Mouse (Mus musculus) telencephalon, adult 2 months (tissue): ENCODE data around the gene Pdcd4.
"Not testable (repeated sequence)": the region's sequence is repeated elsewhere in the genome, so short reads cannot be mapped to it uniquely, and the experiment has no call there.

Experiments used
- DNase-seq: peaks from one replicate; pipeline ENCODE4 v3.0.0-alpha.2; 2011; ENCODE audit warnings: low read depth, low spot score

Gene Pdcd4

DNA sequence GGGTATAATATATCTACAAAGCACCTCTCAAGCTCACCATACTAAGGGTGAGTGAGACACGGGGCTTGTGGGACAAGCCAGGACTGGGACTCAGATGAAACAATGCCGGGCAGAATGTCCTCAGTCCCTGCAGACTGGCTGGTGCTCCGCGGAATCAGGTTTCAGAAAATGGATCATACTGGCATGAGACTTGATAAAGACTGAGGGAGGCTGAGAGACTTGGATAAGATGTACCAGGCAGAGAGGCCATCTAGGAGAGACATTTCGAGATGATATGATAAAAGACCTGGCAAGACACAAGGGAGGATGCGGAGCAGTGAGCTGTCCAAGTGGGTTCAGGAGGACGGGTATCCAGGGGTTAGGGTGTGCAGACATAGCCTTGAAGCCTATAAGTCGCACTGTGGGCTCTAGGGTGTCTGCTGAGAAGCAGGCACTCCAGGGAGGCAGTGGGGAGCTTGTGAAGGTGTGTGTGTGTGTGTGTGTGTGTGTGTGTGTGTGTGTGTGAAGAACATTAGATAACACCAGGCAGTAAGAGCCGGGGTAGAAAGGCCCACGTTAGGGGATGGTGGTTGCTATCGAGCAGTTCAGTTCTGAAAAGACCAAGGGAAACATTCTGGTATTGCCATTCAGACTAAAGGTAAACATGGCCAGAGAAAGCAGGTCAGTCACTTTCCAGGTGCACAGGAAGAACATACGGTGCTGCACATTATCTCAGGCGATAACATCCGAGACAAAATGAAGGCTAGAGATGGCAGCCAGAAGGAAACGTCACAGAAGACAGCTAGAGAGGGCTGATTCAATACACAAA lies 10.1 kb downstream of the Pdcd4 start:
- no peak for DNase-seq

DNA sequence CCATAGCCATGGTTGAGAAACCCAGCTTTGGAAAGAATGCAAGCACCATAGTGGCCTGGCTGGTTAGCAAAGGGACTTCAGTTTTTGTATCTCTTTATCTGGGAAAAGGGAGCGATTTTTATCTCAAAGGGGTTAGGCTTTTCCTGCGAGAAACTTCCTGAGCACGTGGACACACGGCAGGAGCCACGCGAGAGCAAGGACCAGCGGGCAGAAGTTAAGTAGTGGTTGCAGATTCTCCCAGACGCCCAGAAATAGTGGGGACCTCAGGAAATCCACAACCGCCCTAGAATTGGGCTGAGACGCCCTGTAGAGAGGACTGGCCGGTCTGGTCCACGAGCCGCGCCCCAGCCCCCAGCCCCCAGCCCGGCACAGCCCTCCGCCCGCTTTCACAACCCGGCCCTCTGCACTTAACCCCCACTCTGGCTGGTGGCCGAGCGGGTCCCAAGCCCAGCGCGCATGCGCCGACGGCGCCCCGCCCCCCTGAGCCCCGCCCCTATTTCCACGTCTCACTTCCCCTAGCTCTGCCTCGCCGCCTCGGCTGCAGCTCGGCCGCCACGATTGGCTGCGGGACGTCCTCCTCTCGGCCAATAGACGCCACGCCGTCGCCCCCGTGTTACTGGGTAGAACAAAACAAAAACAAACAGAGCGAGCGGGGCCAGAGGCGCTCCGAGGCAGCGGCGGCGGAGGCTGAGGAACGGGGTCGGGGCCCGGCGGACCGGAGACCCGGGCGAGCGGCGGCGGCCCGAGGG lies 10.9 kb downstream of the Pdcd4 start:
- peak; percentile 92 for DNase-seq

DNA sequence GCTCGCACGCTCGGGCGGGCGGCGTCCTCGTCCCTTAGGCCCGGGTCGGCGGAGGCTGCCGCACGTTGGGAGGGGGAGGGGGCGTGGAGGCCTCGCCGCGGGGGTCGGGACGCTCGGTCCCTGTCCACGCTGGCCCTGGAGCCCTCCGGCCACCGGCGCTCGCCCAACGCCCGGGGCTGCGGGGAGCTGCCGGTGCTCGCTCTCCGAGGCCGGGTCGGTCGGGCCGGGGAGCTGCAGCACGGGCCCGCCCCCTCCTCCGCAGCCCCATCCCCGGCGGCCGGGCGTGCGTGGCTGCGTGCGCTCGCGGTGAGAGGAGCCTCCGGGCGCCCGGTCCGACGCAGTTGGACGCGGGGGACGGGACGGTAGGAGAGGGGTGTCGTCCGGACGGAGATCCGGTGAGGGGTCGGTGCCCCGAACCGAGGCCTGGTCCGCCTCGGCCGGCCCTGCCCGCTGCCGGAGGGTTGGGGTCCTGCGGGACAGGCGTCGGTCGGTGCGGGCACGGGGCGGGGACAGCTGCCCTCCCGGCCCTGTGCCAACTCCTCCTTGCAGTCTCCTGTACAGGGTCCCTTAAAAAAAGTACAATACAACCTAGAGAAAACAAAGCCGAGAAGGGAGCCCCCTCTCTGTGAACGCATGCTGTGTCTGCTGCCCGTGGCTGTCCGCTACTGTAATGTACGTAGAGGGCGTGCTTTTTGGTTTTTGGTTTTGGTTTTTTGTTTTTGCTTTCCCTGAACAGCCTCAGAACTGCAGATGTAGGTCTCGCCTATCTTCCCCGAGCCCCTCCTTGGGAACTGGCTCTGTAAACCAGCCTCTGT lies 11.7 kb downstream of the Pdcd4 start:
- DNase-seq: no peak

DNA sequence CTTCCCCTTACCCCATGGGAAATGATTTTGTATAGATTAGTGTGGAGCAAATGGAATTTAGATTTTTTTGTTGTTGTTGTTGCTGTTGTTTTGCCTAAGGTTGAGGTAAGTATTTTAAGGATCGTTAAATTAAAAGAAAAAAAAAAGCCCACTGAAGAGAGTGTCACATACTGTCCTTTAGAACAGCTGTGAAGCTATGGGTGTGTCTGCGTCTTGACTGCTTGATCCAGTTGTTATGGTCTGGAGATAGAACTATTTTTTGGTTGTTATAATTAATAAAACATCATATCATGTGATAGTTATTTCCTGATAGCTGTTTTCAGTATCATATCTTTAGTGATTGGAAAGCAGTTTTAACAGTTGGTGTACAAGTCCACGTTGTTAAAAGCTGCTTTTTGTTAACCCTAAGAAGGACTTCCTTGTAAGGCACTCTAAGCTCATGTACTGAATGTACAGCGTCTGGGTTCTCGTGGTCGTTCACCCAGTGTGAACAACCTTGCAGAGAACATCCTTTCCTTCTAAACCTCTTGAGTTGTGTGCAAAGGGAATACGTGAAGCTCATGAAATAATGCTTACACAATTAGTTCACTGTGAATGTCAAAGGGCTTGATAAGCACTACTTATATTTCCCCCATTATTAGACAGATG lies 12.9 kb downstream of the Pdcd4 start:
- DNase-seq: no peak

DNA sequence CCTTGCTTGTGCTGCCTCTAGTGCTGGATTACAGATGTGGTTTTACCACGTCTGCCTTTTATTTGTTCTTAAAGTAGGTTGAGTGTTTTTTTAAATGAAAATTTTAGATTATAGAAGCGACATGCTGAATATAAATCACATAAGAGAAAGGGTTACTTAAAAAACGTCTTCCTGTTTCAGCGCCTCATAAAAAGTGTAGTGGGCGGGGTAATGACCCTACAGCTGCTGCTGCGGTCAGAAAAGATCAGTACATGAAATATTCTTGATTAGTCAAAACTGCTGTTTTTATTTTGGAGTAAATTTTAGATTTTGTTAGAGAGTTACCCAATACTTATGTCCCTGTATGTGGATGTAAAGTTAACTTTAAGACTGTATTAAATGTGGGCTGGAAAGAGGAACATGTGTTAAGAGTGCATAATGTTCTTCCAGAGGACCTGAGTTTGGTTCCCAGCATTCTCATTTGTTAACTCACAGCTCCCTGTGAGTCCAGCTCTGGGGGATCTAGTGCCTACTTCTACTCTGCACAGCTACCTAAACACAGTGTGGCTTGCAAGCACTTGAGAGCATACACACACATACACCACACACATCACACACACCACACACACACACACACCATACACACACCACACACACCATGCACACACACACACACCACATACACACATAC lies 14.1 kb downstream of the Pdcd4 start:
- no peak for DNase-seq

DNA sequence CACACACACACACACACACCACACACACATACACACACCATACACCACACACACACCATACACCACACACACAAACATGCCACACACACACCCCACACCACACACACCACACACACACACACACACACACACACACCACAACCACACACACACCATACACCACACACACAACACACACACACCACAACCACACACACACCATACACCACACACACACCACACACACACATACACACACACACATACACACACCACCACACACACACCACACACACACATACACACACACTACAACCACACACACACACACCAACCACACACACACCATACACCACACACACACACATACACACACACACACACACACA lies 14.7 kb downstream of the Pdcd4 start:
- not testable (repeated sequence) for DNase-seq

DNA sequence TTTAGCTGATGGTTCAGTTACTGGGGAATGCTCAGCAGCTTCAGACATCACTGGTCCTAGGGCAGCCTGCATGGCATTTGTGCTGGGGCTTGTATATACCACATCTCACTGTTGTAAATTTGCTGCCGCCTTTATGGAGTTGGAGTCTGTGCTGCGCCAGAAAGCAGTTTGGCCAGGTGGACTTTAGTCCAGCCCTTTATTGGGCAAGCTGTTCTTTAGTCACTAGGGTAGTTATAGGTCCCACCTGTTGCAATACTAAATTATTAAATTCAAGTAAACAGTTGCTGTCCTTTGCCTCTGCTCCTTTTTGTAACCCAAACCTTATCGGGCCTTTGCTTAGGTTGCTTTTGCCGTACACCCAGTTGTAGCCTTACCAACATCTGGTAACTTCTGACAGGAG lies 22.9 kb downstream of the Pdcd4 start:
- no peak for DNase-seq

DNA sequence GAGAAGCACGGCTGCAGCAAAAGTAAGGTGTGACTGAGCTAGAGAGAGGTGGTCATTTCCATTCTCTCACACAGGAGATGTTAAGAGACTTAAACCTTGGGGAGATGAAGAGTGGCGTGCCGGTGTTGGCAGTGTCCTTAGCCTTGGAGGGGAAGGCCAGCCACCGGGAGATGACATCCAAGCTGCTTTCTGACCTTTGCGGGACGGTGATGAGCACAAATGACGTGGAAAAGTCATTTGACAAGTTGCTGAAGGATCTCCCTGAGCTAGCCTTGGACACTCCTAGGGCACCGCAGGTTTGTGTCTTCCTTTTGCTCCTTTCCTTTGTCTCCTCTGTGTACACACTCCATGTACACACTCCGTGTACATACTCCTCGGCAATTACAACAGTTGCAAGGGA lies 27.5 kb downstream of the Pdcd4 start:
- DNase-seq: no peak

DNA sequence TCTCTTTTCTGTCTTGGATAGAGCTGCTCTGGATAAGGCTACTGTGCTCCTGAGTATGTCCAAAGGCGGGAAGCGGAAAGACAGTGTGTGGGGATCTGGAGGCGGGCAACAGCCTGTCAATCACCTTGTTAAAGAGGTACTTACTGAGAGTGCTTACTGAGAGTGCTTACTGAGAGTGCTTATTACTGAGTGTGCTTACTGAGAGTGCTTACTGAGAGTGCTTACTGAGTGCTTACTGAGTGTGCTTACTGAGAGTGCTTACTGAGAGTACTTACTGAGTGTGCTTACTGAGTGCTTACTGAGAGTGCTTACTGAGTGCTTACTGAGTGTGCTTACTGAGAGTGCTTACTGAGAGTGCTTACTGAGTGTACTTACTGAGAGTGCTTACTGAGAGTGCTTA lies 30.0 kb downstream of the Pdcd4 start:
- not testable (repeated sequence) for DNase-seq

DNA sequence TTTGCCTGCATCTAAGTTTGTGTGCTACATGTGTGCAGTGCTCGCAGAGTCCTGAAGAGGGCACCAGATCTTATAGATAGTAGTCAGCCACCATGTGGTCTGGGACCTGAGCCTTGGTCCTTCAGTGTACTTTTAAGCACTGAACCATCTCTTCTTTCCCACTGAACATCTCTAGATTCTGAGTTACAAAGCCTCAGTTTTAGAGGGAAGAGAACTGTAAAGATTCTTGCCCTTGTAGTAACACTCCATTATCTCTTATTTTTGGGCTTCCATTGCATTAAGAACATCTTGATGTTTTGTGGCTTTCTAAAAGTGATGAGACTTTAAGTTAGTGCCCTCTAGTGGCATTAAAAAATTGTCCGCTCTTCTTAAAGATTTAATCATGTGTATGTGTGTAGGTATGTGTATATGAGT lies 33.3 kb downstream of the Pdcd4 start:
- no peak for DNase-seq

DNA sequence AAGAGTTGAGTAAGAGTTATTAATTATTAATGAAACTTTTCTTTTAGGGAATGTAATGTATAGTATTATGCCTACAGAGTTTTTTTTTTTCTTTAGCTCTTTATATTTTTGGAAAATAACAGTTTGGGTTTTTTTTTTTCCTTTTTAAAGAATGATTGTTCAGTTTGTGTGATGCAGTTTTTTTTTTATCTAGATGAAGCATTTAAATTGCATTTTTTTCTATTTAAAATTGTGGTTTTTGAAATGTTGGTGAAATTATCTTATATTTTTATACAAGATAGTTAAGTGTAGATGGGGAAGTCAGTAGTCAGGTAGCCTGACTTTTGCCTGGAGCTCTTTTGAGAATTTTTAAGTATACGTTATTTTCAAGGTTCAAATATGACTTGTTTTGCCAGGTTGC lies 34.7 kb downstream of the Pdcd4 start:
- DNase-seq: no peak

DNA sequence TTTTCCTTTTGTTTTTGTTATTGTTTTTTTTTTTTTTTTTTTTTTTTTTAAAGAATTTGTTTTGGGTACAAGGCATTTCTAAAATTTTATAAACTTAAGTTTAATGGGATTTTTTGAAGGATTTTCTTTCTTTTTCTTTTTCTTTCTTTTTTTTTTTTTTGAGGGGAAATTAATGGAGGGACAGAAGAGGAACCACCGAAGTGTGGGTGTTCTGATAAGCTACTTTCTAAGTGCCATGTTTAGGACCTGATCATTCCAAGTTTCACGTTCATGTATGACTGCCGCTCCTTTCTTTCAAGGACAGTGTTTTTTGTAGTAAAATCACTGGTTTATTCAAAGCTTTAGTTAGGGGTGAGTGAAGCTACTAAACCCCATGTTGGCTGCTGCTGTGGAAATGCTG lies 37.2 kb downstream of the Pdcd4 start:
- DNase-seq: no peak

DNA sequence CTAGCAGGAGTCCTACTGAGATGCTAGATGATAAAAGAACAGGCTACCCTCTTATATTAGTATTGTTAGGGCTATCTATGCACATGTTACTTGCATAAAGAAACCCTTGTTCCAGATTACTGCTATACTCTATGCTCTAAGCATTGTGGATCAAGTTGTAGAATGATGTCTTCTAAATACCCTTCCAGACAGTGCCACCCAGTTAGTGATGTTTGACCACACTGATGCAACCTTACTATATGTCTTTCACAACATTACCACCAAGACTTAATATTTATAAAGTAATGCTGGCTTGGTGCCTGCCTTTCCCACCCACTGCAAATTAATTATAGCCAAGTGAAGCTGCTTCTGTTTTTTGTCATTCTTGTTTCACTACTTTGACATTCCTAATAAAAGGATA lies 41.0 kb downstream of the Pdcd4 start:
- no peak for DNase-seq

DNA sequence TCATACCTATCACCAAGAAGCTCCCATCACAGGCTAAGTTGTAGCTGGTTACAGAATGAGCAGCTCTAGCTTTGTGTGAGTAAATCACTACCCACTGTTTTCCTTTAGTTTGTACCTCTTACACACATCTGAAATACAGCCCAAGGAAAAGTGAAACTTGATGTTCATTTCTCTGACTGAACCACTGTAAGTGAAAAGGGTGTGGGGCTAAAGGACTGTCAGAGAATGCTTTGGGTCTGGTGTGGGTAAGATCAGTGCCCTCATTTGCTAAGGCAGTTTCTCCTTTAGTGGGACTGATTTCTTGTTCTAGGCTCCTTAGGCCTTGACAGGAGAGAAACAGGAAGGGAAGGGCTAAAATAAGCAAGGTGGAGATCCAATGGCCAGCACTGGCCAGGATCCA lies 42.0 kb downstream of the Pdcd4 start:
- no peak for DNase-seq

DNA sequence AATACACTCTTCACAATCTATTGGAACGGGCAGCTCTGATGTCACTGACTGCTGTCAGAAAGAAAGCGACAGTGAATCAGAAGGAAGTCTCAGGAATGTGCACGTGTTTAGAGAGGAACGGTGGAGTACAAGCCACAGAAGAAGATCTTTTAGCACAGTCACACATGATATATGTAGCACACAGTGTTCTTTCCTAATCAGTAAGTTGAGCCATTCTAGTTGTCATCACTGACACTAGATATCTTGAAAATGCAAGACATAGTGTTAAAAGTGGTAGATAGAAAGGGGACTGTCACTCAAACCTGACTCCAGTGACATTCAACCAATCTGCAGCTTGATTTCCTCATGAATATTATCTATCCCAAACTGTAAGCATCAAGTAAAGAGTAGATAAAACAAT lies 47.4 kb downstream of the Pdcd4 start:
- no peak for DNase-seq

DNA sequence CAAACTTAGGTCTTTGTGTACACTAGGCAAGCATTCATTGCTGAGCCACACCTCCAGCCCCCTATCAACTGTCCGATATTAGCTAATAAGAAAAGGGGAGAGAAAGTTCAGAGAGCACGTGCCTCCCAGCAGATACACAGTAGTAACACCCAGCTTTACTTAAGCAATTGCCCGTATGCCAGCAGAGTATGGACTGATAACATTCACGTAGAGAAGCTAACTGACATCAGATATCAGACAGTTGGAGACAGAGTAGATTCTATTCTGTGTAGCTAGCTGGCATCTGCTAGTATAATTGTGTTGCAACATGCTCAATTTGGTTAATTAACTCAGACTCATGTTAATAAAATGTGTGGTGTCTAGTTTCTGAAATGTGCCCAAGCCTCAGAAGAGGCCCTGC lies 49.1 kb downstream of the Pdcd4 start:
- no peak for DNase-seq

DNA sequence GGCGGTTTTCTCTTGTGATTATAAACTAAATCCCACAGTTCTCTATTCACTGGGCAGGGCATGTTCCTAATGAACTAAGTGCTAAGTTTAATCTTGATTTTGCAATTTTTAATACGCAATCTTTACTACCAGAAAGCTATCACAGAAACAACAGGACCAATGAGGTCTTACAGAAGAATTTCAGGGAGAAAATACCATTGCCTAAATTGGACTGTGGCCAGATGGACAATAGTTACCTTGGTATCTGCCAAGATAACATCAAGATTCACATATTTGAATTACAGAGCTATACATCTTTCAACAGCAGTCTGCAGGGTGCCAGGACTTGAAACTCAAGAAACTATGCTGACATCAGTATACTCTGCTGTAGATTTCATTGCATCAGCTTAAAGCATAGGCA lies 50.3 kb downstream of the Pdcd4 start:
- DNase-seq: no peak

DNA sequence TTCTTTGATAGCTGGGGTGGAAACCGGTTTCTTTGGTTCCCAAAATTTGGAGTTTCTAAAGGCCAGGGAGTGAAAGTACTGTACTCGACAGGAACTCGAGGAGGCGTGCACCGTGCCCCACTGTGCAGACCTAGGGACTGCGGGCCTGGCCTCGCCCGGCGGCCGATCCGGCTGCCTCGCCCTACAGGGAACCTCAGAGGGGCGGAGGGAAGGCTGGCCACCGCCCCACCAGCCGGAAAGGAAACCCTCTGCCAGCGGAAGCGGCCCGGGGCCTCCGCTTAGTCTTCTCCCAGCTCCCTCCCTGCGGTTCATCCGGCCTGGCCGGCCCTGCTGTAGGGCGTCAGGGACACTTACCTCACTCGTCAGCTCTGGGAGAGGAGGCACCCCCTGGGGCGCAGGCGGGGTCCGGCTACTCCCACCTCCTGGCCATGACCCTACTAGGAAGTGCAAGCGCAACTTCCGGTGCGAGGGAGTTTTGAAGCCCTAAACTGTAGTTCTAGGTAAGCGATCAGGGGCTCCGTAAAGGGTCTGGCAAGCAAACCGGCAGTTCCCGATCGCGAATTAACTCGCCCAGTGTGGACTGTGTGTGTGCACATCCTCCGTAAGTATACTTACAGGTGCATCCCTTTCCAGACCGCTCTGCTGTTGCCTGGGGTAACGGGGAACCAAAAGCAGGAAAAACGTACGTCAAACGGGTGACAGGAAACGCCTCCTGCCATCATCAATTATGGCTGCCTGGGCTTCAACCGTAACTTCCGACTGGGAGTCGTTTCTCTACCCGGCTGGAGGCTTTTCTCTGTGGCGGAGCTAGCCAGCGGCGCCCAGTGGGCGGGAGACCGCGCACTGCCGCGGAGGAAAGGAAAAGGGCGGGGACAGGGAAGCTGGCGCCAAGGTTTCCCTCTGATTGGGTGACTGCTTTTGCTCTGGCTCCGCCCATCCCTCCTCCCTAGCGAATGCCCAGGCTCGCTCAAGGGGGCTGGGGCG lies 52.1 kb downstream of the Pdcd4 start, which contains the start of the genes Shoc2 and Bbip1:
Gene Shoc2 (plus strand): TSS at position 505 of the 984 bp plus-strand sequence.
Gene Bbip1 (minus strand): TSS at position 826 of the 984 bp plus-strand sequence.
- peak; percentile 99 for DNase-seq

DNA sequence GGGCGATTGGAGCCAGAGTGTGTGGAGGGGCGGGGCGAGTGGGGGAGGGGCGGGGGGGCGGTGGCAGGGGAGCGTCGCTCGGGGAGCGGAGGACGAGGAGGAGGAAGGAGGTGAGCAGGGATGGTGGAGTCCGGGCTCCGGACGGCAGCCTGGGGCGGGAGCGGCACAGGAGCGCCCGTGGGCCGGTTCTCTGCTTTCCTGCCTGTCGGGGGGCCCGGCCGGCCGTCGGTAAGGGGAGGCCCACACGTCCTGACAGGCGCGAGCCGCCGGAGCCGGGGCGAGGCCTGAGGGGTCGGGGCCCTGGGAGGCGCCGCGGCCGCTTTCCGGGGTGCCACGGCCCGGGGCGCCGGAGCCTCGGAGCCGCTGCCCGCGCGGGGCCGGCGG lies 52.7 kb downstream of the Pdcd4 start:
- no peak for DNase-seq
